Mouse (Mus musculus) forebrain, embryonic 10.5 days (tissue): ENCODE measurements around the gene Inca1. TPM values are rescaled to one million over a fixed set of nuclear protein-coding genes. Genes with fewer than 3 reads are reported as not detected.
A peak's percentile ranks its signal among the peaks of the same experiment; 100 is the strongest.

Experiments
- DNase-seq: peaks from one replicate; pipeline ENCODE4 v3.0.0-alpha.2; 2017; ENCODE audit warnings: low spot score; ENCODE audit errors: extremely low spot score
- H3K27ac ChIP-seq: fragments of 300-500 bp; sonication (generic); 2 replicates; pipeline ENCODE4 v1.5.1; 2016; ENCODE audit warnings: mild to moderate bottlenecking
- H3K27me3 ChIP-seq: fragments of 300-500 bp; sonication (generic); 2 replicates; pipeline ENCODE4 v1.6.1; 2016; ENCODE audit warnings: mild to moderate bottlenecking; ENCODE audit not compliant: poor library complexity, severe bottlenecking
- H3K36me3 ChIP-seq: fragments of 300-500 bp; sonication (generic); replicated peaks from 2 replicates; pipeline ENCODE4 v1.6.1; 2016; ENCODE audit warnings: mild to moderate bottlenecking, moderate library complexity
- H3K4me1 ChIP-seq: fragments of 300-500 bp; sonication (generic); 2 replicates; pipeline ENCODE4 v1.6.1; 2016
- H3K4me3 ChIP-seq: fragments of 300-500 bp; sonication (generic); 2 replicates; pipeline ENCODE4 v1.5.1; 2016; ENCODE audit warnings: mild to moderate bottlenecking, moderate library complexity
- H3K9me3 ChIP-seq: fragments of 300-500 bp; sonication (generic); 2 replicates; pipeline ENCODE4 v1.6.1; 2016; ENCODE audit warnings: mild to moderate bottlenecking, moderate library complexity
- WGBS: fragments of 180-500 bp; shearing (Covaris S2); methylation state at CpG from one replicate; pipeline ENCODE4 v1.1.7; 2016; 5-methylcytosine and 5-hydroxymethylcytosine counted together
- microRNA-seq: library from miRNA; unstranded; fragments of <30 nt; microRNA quantifications from one replicate; pipeline ENCODE4, GENCODE M21; 2017
- polyA plus RNA-seq: library from polyadenylated mRNA; unstranded; fragments of >200 nt; fragmentation: Nextera tagmentation; extraction: Ambion mirVana; gene quantifications from 2 replicates; pipeline ENCODE4 v1.2.1, GENCODE M21; 2016

Inca1 gene
- polyA plus RNA-seq, 1 experiment from 2014 or later: 1.1 TPM

DNA sequence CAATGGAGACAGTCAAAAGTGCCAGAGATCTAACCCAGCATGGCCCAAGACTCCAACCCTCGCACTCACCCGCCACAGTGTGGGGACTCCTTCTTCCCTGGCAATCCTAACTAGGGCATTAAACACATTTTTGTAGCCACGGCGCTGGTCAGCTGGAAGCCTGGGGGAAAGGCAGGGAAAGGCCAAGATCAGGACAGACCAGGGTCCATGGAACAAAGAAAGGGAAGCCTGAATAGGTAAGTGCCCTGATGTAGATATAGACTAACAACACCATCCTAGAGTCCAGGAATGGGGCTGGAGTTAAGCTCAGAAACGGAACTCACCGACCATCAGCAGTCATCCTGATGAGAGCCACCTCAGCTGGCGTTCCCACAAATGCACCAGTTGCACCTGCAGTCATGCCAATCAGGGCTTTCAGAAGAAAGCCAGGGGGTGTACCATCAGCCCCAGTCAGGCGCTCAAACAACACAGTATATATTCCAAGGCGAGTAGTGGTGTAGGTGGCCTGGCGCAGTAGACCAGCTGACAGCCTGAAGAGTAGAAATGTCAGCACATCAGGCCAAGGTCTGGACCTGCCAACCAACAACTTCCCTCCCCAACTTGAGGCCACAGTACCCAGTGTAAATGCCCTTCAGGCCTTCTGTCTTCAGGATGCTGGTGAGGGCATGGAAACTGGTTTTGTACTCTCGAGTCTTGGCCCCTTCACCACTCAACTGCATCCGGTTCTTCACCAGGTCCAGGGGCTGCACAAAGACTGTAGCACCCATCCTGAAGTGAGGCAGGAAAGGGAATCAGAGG lies 54.3 kb downstream of the Inca1 start:
- peak overlapping the region; percentile 84 for H3K4me3 ChIP-seq
- H3K27me3 ChIP-seq: no peaks in the 10 kb centered on the region
- peak overlapping the region; percentile 95 for H3K27ac ChIP-seq
- DNase-seq: no peak
- 91% methylated on average over 12 of the region's 12 CpGs for WGBS
- peaks cover 59% of the 10 kb centered on the region for H3K36me3 ChIP-seq
- H3K9me3 ChIP-seq: no peaks in the 10 kb centered on the region
- H3K4me1 ChIP-seq: peaks cover 43% of the 10 kb centered on the region

DNA sequence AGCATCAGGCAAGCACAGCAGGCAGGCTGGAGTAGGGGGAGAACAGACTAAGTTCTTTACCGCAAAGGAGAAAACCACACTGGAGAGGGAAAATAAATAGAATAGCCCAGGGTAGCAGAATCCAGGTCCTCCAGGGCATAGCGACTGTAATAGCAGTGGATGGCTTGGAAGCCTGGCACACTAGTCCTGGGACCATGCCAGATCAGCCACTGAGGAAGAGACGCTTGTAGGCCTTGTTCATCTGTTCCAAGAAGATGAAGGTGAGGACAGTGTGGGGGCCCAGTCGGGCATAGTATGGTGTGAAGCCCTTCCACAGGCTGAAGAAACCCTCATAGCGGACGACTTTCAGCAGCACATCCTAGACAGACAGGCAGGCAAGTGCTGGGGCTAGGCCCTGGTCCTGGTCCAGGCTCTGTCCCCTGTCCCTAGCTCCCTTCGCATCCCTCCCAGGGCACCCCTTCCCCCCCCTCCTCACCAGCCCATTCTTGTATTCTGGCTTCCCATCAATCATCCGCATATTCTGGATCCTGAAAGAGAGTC lies 55.3 kb downstream of the Inca1 start:
- H3K36me3 ChIP-seq: peaks cover 48% of the 10 kb centered on the region
- WGBS: 94% methylated on average over 8 of the region's 8 CpGs

DNA sequence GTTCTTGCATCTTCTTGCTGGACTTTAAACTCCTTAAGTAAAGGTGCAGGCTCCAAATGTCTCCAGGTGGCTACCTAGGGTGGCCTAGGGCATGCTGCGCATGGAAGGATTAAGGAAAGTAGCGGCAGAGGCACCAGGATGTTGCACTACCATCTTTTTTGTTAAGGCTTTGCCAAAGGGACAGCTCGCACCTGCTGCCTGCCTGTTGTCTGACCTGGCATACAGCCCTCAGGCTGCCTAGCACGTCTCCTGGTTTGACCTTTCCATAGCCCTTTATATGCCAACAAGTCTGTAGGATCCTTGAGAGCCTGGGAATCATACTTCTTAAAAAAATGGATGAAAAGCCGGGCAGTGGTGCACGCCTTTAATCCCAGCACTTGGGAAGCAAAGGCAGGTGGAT lies 56.9 kb downstream of the Inca1 start:
- Histone ChIP-seq H3K4me1 (peaks cover 23% of the 10 kb centered on the region), H3K9me3 (no peaks in the 10 kb centered on the region), H3K4me3 (no peak overlapping the region), H3K27me3 (no peaks in the 10 kb centered on the region), H3K36me3 (peaks cover 34% of the 10 kb centered on the region), H3K27ac (no peak overlapping the region)
- 95% methylated on average over 6 of the region's 6 CpGs for WGBS
- DNase-seq: no peak

More for the DNA sequence above, 55.3 kb downstream of the Inca1 start:
- Histone ChIP-seq H3K9me3 (no peaks in the 10 kb centered on the region), H3K4me1 (peaks cover 39% of the 10 kb centered on the region), H3K27me3 (no peaks in the 10 kb centered on the region), H3K27ac (no peak overlapping the region), H3K4me3 (0 out of 2 replicates have a peak overlapping the region, but pooled peaks have one; percentile 84)
- DNase-seq: no peak

DNA sequence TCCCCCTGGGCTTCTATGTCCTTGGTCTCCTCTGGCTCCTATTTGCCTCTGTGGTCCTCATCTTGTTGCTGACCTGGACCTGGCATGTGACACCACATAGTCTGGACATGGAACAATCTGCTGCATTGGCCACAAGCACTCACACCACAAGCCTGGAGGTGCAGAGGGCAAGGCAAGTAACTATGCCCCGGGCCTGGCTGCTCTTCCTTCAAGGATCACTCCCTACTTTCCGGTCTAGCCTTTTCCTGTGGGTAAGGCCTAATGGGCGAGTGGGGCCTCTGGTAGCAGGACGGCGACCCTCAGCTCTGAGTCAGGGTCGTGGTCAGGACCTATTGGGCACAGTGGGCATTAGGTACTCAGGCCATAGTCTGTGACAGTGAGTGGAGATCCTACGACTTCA lies 58.7 kb downstream of the Inca1 start:
- Histone ChIP-seq H3K9me3 (no peaks in the 10 kb centered on the region), H3K4me1 (peaks cover 12% of the 10 kb centered on the region), H3K27ac (no peak overlapping the region), H3K27me3 (no peaks in the 10 kb centered on the region), H3K4me3 (no peak overlapping the region), H3K36me3 (peaks cover 34% of the 10 kb centered on the region)
- DNase-seq: no peak
- WGBS: 86% methylated on average over 7 of the region's 7 CpGs

DNA sequence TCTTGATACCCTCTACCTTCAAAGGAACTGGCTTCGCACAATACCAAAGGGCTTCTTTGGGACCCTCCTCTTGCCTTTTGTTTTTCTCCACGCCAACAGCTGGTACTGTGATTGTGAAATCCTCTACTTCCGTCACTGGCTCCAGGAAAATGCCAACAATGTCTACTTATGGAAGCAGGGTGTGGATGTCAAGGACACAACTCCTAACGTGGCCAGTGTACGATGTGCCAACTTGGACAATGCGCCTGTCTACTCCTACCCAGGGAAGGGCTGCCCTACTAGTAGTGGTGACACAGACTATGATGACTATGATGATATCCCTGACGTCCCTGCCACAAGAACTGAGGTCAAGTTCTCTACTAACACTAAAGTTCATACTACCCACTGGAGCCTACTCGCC lies 60.0 kb downstream of the Inca1 start:
- Histone ChIP-seq H3K36me3 (peaks cover 24% of the 10 kb centered on the region), H3K4me1 (no peaks in the 10 kb centered on the region), H3K9me3 (no peaks in the 10 kb centered on the region), H3K27ac (no peak overlapping the region), H3K4me3 (no peak overlapping the region), H3K27me3 (no peaks in the 10 kb centered on the region)
- no peak for DNase-seq
- 85% methylated on average over 8 of the region's 8 CpGs for WGBS

DNA sequence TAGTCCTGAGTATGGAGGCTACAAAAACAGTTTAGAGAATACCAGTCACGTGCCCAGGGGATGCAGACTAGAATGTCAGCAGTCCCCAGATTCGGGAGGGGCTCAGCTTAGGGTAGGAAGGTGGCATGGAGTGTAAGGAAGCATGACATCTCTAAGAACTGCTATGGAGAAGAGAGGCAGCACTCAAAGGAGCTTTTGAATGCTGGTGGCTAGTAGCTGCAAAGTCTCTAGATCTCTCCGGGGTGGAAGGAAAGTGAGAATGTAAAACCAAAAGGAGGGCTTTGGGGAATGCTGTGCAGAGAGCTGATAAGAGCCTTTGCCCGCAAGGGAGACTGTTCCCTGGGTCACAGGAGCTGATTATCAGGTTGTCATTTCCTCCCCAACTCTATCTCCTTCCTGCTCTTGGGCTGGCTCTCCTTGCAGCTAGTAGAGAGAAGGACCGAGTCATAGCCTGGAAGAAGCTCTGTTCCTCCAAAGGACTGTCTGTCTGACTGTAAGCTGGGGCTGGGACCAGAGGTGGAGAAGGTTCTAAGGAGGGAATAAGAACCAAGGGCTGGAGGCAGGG lies 61.2 kb downstream of the Inca1 start, which contains the start of gene Gp1ba:
Gene Gp1ba (plus strand): TSS at position 409 of the 565 bp plus-strand sequence.
- 65% methylated on average over 5 of the region's 5 CpGs for WGBS
- H3K4me1 ChIP-seq: no peaks in the 10 kb centered on the region

More for the DNA sequence above, 61.2 kb downstream of the Inca1 start, which contains the start of gene Gp1ba:
- H3K27me3 ChIP-seq: no peaks in the 10 kb centered on the region
- H3K9me3 ChIP-seq: no peaks in the 10 kb centered on the region
- H3K27ac ChIP-seq: no peak within 1 kb of the TSS
- DNase-seq: no peak
- H3K36me3 ChIP-seq: peaks cover 12% of the 10 kb centered on the region
- no peak within 1 kb of the TSS for H3K4me3 ChIP-seq

Small RNA genes within 50 kb of the gene (microRNA-seq; reads per million reads assigned to microRNA genes)
- not detected for gene Mir6925

Other genes with a start within 250 kb of the Inca1 start
- gene Med11, start 248.2 kb downstream of the Inca1 start, polyA plus RNA-seq: 43.5 and 44.5 TPM in 2 replicates
- gene Zmynd15, start 240.7 kb downstream of the Inca1 start, polyA plus RNA-seq: 0.14 and 0.38 TPM in 2 replicates
- 0.40 and 0.47 TPM in 2 replicates for gene Cxcl16, start 240.2 kb downstream of the Inca1 start, polyA plus RNA-seq
- gene Tm4sf5, start 194.9 kb downstream of the Inca1 start, polyA plus RNA-seq: 0.52 and 0.82 TPM in 2 replicates
- gene Vmo1, start 185.5 kb downstream of the Inca1 start, polyA plus RNA-seq: 0.22 TPM in 1 of 2 replicates, not detected in the other
- gene Gltpd2, start 181.0 kb downstream of the Inca1 start, polyA plus RNA-seq: 0.15 and 0.54 TPM in 2 replicates
- gene Psmb6, start 174.8 kb downstream of the Inca1 start, polyA plus RNA-seq: 1,074 and 1,112 TPM in 2 replicates
- not detected in 2 replicates for gene Gm40193, start 167.2 kb downstream of the Inca1 start, polyA plus RNA-seq
- 2.7 and 3.1 TPM in 2 replicates for gene Pld2, start 160.1 kb downstream of the Inca1 start, polyA plus RNA-seq
- gene Mink1, start 137.3 kb downstream of the Inca1 start, polyA plus RNA-seq: 12.5 and 12.7 TPM in 2 replicates
- gene 4930544D05Rik, start 84.3 kb downstream of the Inca1 start, polyA plus RNA-seq: not detected in 2 replicates
- not detected in 2 replicates for gene Chrne, start 80.9 kb downstream of the Inca1 start, polyA plus RNA-seq
- 0.56 and 1.00 TPM in 2 replicates for gene Gp1ba, start 61.0 kb downstream of the Inca1 start, polyA plus RNA-seq
- gene Rnf167, start 52.9 kb downstream of the Inca1 start, polyA plus RNA-seq: 71.3 and 79.9 TPM in 2 replicates
- 138 TPM in 2 replicates for gene Slc25a11, start 52.7 kb downstream of the Inca1 start, polyA plus RNA-seq
- gene Pfn1, start 45.5 kb downstream of the Inca1 start, polyA plus RNA-seq: 1,843 and 1,871 TPM in 2 replicates
- 33.4 and 44.7 TPM in 2 replicates for gene Eno3, start 43.0 kb downstream of the Inca1 start, polyA plus RNA-seq
- 176 and 181 TPM in 2 replicates for gene Spag7, start 30.7 kb downstream of the Inca1 start, polyA plus RNA-seq
- 7.4 and 9.1 TPM in 2 replicates for gene Camta2, start 12.1 kb downstream of the Inca1 start, polyA plus RNA-seq
- 1.5 and 1.8 TPM in 2 replicates for gene Kif1c, start 393 bp upstream of the Inca1 start, polyA plus RNA-seq
- gene Zfp3, start 64.1 kb upstream of the Inca1 start, polyA plus RNA-seq: 7.4 and 7.5 TPM in 2 replicates
- gene Scimp, start 112.4 kb upstream of the Inca1 start, polyA plus RNA-seq: not detected in 2 replicates
- 33.2 and 37.9 TPM in 2 replicates for gene Rabep1, start 144.6 kb upstream of the Inca1 start, polyA plus RNA-seq